ENCODE assay signal across 8 mouse cellular contexts in genomic region chr7:24600941-24601597, GRCm38 (mm10). TPM values are rescaled to one million over a fixed set of nuclear protein-coding genes. Genes with fewer than 3 reads are reported as not detected.
DNase-seq lines count a peak whose midpoint lies in the region; ATAC-seq and TF ChIP-seq lines count a peak whose summit lies in the region.

No protein-coding gene starts in this region.

- peak; percentile 99 for TF ChIP-seq CTCF in bone marrow macrophage, adult 2 months (IDR thresholded peaks at IDR 0.05; ENCODE audit: low read depth, low read length)
- TF ChIP-seq CTCF in embryonic fibroblast, embryonic 13.5 days (IDR thresholded peaks at IDR 0.05; ENCODE audit: borderline replicate concordance, insufficient read depth, low read length) = peak; percentile 100

- TF ChIP-seq POLR2A in bone marrow macrophage, adult 2 months (IDR thresholded peaks at IDR 0.05; ENCODE audit: borderline replicate concordance, low read depth, low read length) = no peak
- no peak for TF ChIP-seq POLR2A in embryonic fibroblast, embryonic 13.5 days (IDR thresholded peaks at IDR 0.05; ENCODE audit: low read depth, low read length)

- H3K9me3 ChIP-seq in heart, embryonic 11.5 days (replicated peaks; ENCODE audit: control insufficient read depth, low read length) = no peaks in the 10 kb centered on the region
- no peaks in the 10 kb centered on the region for H3K9me3 ChIP-seq in kidney, embryonic 15.5 days (replicated peaks)

- no peak overlapping the region for H3K27ac ChIP-seq in bone marrow macrophage, adult 2 months (ENCODE audit: insufficient read depth, low read depth, low read length)
- H3K27ac ChIP-seq in embryonic fibroblast, embryonic 13.5 days (ENCODE audit: insufficient read depth, low read length) = no peak overlapping the region
- no peak overlapping the region for H3K27ac ChIP-seq in heart, embryonic 11.5 days (ENCODE audit: low read depth, low read length)
- no peak overlapping the region for H3K27ac ChIP-seq in kidney, embryonic 15.5 days

- H3K4me2 ChIP-seq in heart, embryonic 11.5 days = peak overlapping the region; percentile 50
- peak overlapping the region; percentile 41 for H3K4me2 ChIP-seq in kidney, embryonic 15.5 days

- no peaks in the 10 kb centered on the region for H3K36me3 ChIP-seq in heart, embryonic 11.5 days (ENCODE audit: control insufficient read depth, insufficient read depth, low read length)
- peaks cover 6% of the 10 kb centered on the region for H3K36me3 ChIP-seq in kidney, embryonic 15.5 days

- peak; percentile 74 for ATAC-seq in heart, embryonic 11.5 days (replicated peaks; ENCODE audit: insufficient number of reproducible peaks, low FRiP score, low TSS enrichment)
- peak; percentile 91 for ATAC-seq in kidney, embryonic 15.5 days (replicated peaks; ENCODE audit: low FRiP score)
- ATAC-seq in monocyte, adult 5-6 weeks (replicated peaks; ENCODE audit: insufficient number of reproducible peaks, low FRiP score, low TSS enrichment, poor library complexity, severe bottlenecking) = peak; percentile 98

- no peaks in the 10 kb centered on the region for H3K27me3 ChIP-seq in heart, embryonic 11.5 days (ENCODE audit: control insufficient read depth, insufficient read depth, low read length)
- H3K27me3 ChIP-seq in kidney, embryonic 15.5 days = no peaks in the 10 kb centered on the region

- DNase-seq in B cell, adult 2 months = peak; percentile 93
- peak; percentile 95 for DNase-seq in liver
- DNase-seq in spleen, postnatal 36 days (ENCODE audit: low spot score in 2 of 2) = peak; percentile 87 to 89

- WGBS in heart, embryonic 11.5 days (ENCODE audit: insufficient replicate concordance) = 6% methylated on average over 13 of the region's 13 CpGs
- 5% methylated on average over 13 of the region's 13 CpGs for WGBS in kidney, embryonic 15.5 days

- peaks cover 7% of the 10 kb centered on the region for H3K4me1 ChIP-seq in bone marrow macrophage, adult 2 months (ENCODE audit: control insufficient read depth, insufficient read depth, low read length)
- H3K4me1 ChIP-seq in embryonic fibroblast, embryonic 13.5 days (ENCODE audit: control insufficient read depth, insufficient read depth, low read length) = no peaks in the 10 kb centered on the region
- no peaks in the 10 kb centered on the region for H3K4me1 ChIP-seq in heart, embryonic 11.5 days (ENCODE audit: control insufficient read depth, insufficient read depth, low read length)
- H3K4me1 ChIP-seq in kidney, embryonic 15.5 days = peaks cover 2% of the 10 kb centered on the region; the same call in 1 of the 2 replicates

- no peak overlapping the region for H3K9ac ChIP-seq in heart, embryonic 11.5 days (ENCODE audit: low read depth, low read length)
- no peak overlapping the region; the same call in 1 of the 2 replicates for H3K9ac ChIP-seq in kidney, embryonic 15.5 days

- no peak overlapping the region for H3K4me3 ChIP-seq in bone marrow macrophage, adult 2 months (ENCODE audit: insufficient read depth, low read length)
- H3K4me3 ChIP-seq in embryonic fibroblast, embryonic 13.5 days (ENCODE audit: insufficient read depth, low read length) = no peak overlapping the region
- H3K4me3 ChIP-seq in heart, embryonic 11.5 days (ENCODE audit: low read depth, low read length) = no peak overlapping the region
- H3K4me3 ChIP-seq in kidney, embryonic 15.5 days (replicated peaks) = 0 out of 2 replicates have a peak overlapping the region, but pooled peaks have one; percentile 6

RNA-seq across cellular contexts. Expression of gene Phldb3, which starts 9.5 kb away (rescaled TPM):
- polyA plus RNA-seq in bone marrow macrophage, adult 2 months (2012; ENCODE audit: insufficient read depth, insufficient read length, missing spikeins) = 7.2 and 7.6 TPM in 2 replicates
- 0.76 and 0.97 TPM in 2 replicates for polyA plus RNA-seq in embryonic fibroblast, embryonic 13.5 days (2011; ENCODE audit: insufficient read length, low read depth, missing spikeins)
- 0.06 TPM in 1 of 2 replicates, not detected in the other for polyA plus RNA-seq in heart, embryonic 11.5 days (2014; fragmentation: Nextera tagmentation; extraction: Ambion mirVana)
- polyA plus RNA-seq in kidney, embryonic 15.5 days (2015; fragmentation: Nextera tagmentation; extraction: Ambion mirVana) = 0.15 and 0.17 TPM in 2 replicates
- total RNA-seq in monocyte, adult 5-6 weeks (2017) = 7.5 to 10.6 TPM (median 9.6 TPM) in 3 replicates

RNA-seq across cellular contexts. Expression of gene Zfp575, which starts 13.6 kb away (rescaled TPM):
- not detected in 2 replicates for polyA plus RNA-seq in bone marrow macrophage, adult 2 months (2012; ENCODE audit: insufficient read depth, insufficient read length, missing spikeins)
- 2.3 and 2.6 TPM in 2 replicates for polyA plus RNA-seq in embryonic fibroblast, embryonic 13.5 days (2011; ENCODE audit: insufficient read length, low read depth, missing spikeins)
- 0.42 and 0.44 TPM in 2 replicates for polyA plus RNA-seq in heart, embryonic 11.5 days (2014; fragmentation: Nextera tagmentation; extraction: Ambion mirVana)
- 4.0 and 5.5 TPM in 2 replicates for polyA plus RNA-seq in kidney, embryonic 15.5 days (2015; fragmentation: Nextera tagmentation; extraction: Ambion mirVana)
- total RNA-seq in monocyte, adult 5-6 weeks (2017) = not detected in 3 replicates

RNA-seq across cellular contexts. Expression of gene Ethe1, which starts 13.7 kb away (rescaled TPM):
- 18.2 and 18.5 TPM in 2 replicates for polyA plus RNA-seq in bone marrow macrophage, adult 2 months (2012; ENCODE audit: insufficient read depth, insufficient read length, missing spikeins)
- 11.3 and 16.2 TPM in 2 replicates for polyA plus RNA-seq in embryonic fibroblast, embryonic 13.5 days (2011; ENCODE audit: insufficient read length, low read depth, missing spikeins)
- 23.4 and 23.9 TPM in 2 replicates for polyA plus RNA-seq in heart, embryonic 11.5 days (2014; fragmentation: Nextera tagmentation; extraction: Ambion mirVana)
- polyA plus RNA-seq in kidney, embryonic 15.5 days (2015; fragmentation: Nextera tagmentation; extraction: Ambion mirVana) = 46.8 and 48.4 TPM in 2 replicates
- total RNA-seq in monocyte, adult 5-6 weeks (2017) = 4.8 to 9.7 TPM (median 7.9 TPM) in 3 replicates

RNA-seq across cellular contexts. Expression of gene Lypd3, which starts 35.3 kb away (rescaled TPM):
- polyA plus RNA-seq in bone marrow macrophage, adult 2 months (2012; ENCODE audit: insufficient read depth, insufficient read length, missing spikeins) = not detected in 2 replicates
- polyA plus RNA-seq in embryonic fibroblast, embryonic 13.5 days (2011; ENCODE audit: insufficient read length, low read depth, missing spikeins) = not detected in 2 replicates
- polyA plus RNA-seq in heart, embryonic 11.5 days (2014; fragmentation: Nextera tagmentation; extraction: Ambion mirVana) = 0.09 TPM in 1 of 2 replicates, not detected in the other
- polyA plus RNA-seq in kidney, embryonic 15.5 days (2015; fragmentation: Nextera tagmentation; extraction: Ambion mirVana) = 1.0 and 1.2 TPM in 2 replicates
- total RNA-seq in monocyte, adult 5-6 weeks (2017) = not detected in 3 replicates

RNA-seq across cellular contexts. Expression of gene Xrcc1, which starts 55.0 kb away (rescaled TPM):
- polyA plus RNA-seq in bone marrow macrophage, adult 2 months (2012; ENCODE audit: insufficient read depth, insufficient read length, missing spikeins) = 54.6 and 58.7 TPM in 2 replicates
- polyA plus RNA-seq in embryonic fibroblast, embryonic 13.5 days (2011; ENCODE audit: insufficient read length, low read depth, missing spikeins) = 33.3 and 41.3 TPM in 2 replicates
- polyA plus RNA-seq in heart, embryonic 11.5 days (2014; fragmentation: Nextera tagmentation; extraction: Ambion mirVana) = 69.8 and 76.6 TPM in 2 replicates
- polyA plus RNA-seq in kidney, embryonic 15.5 days (2015; fragmentation: Nextera tagmentation; extraction: Ambion mirVana) = 117 and 137 TPM in 2 replicates
- total RNA-seq in monocyte, adult 5-6 weeks (2017) = 18.0 to 42.4 TPM (median 29.6 TPM) in 3 replicates
